Mouse (Mus musculus): ENCODE measurements at regions not wholly inside any gene's neighbourhood (a gene's known extent, or its start where the extent isn't known, plus 50 kb on each side); places are given as distances from the start of the nearest gene placed in this dataset.

GRCm38 (mm10) chr10:44685215-44685614 is 156.9 kb upstream of the Prdm1 start:
- Histone ChIP-seq H3K36me3 (ENCODE audit: control insufficient read depth, insufficient read depth, low read length) (no peaks in the 10 kb centered on the region), H3K4me3 (ENCODE audit: low read length) (no peak overlapping the region), H3K4me1 (replicated peaks; ENCODE audit: control insufficient read depth, insufficient read depth, low read length) (no peaks in the 10 kb centered on the region), H3K27ac (ENCODE audit: low read length) (no peak overlapping the region), H3K4me2 (ENCODE audit: low read depth, low read length) (no peak overlapping the region), H3K27me3 (ENCODE audit: control insufficient read depth, insufficient read depth, low read depth, low read length) (no peaks in the 10 kb centered on the region), H3K9ac (ENCODE audit: low read length) (no peak overlapping the region), H3K9me3 (ENCODE audit: control insufficient read depth, low read length) (no peaks in the 10 kb centered on the region)
- WGBS: 40% methylated on average over 3 of the region's 3 CpGs
- ATAC-seq (ENCODE audit: low read depth): no peak

GRCm38 (mm10) chr10:44676506-44676905 is 148.2 kb upstream of the Prdm1 start:
- H3K4me3 ChIP-seq (ENCODE audit: low read length): no peak overlapping the region
- no peaks in the 10 kb centered on the region for H3K27me3 ChIP-seq (ENCODE audit: control insufficient read depth, insufficient read depth, low read depth, low read length)
- no peak overlapping the region for H3K27ac ChIP-seq (ENCODE audit: low read length)
- H3K4me1 ChIP-seq (replicated peaks; ENCODE audit: control insufficient read depth, insufficient read depth, low read length): no peaks in the 10 kb centered on the region
- H3K4me2 ChIP-seq (ENCODE audit: low read depth, low read length): no peak overlapping the region
- ATAC-seq (ENCODE audit: low read depth): no peak
- WGBS: 85% methylated on average over 3 of the region's 3 CpGs
- no peaks in the 10 kb centered on the region for H3K36me3 ChIP-seq (ENCODE audit: control insufficient read depth, insufficient read depth, low read length)
- no peak overlapping the region for H3K9ac ChIP-seq (ENCODE audit: low read length)
- H3K9me3 ChIP-seq (ENCODE audit: control insufficient read depth, low read length): no peaks in the 10 kb centered on the region

GRCm38 (mm10) chr10:44665509-44666144 is 137.3 kb upstream of the Prdm1 start:
- ATAC-seq (ENCODE audit: low read depth): no peak
- no peak overlapping the region for H3K9ac ChIP-seq (ENCODE audit: low read length)
- H3K27me3 ChIP-seq (ENCODE audit: control insufficient read depth, insufficient read depth, low read depth, low read length): no peaks in the 10 kb centered on the region
- 76% methylated on average over 4 of the region's 4 CpGs for WGBS
- no peaks in the 10 kb centered on the region for H3K36me3 ChIP-seq (ENCODE audit: control insufficient read depth, insufficient read depth, low read length)
- no peak overlapping the region for H3K4me3 ChIP-seq (ENCODE audit: low read length)
- H3K9me3 ChIP-seq (ENCODE audit: control insufficient read depth, low read length): no peaks in the 10 kb centered on the region
- H3K4me1 ChIP-seq (replicated peaks; ENCODE audit: control insufficient read depth, insufficient read depth, low read length): no peaks in the 10 kb centered on the region
- H3K27ac ChIP-seq (ENCODE audit: low read length): no peak overlapping the region
- no peak overlapping the region for H3K4me2 ChIP-seq (ENCODE audit: low read depth, low read length)

GRCm38 (mm10) chr10:44659499-44659898 is 131.2 kb upstream of the Prdm1 start:
- H3K9ac ChIP-seq (ENCODE audit: low read length): no peak overlapping the region
- H3K4me3 ChIP-seq (ENCODE audit: low read length): no peak overlapping the region
- H3K9me3 ChIP-seq (ENCODE audit: control insufficient read depth, low read length): no peaks in the 10 kb centered on the region
- no peak overlapping the region for H3K4me2 ChIP-seq (ENCODE audit: low read depth, low read length)
- no peak for ATAC-seq (ENCODE audit: low read depth)
- no peaks in the 10 kb centered on the region for H3K27me3 ChIP-seq (ENCODE audit: control insufficient read depth, insufficient read depth, low read depth, low read length)
- 69% methylated on average over 3 of the region's 3 CpGs for WGBS
- H3K4me1 ChIP-seq (replicated peaks; ENCODE audit: control insufficient read depth, insufficient read depth, low read length): no peaks in the 10 kb centered on the region
- H3K36me3 ChIP-seq (ENCODE audit: control insufficient read depth, insufficient read depth, low read length): no peaks in the 10 kb centered on the region
- H3K27ac ChIP-seq (ENCODE audit: low read length): no peak overlapping the region

GRCm38 (mm10) chr10:44653761-44654160 is 125.5 kb upstream of the Prdm1 start:
- Histone ChIP-seq H3K36me3 (ENCODE audit: control insufficient read depth, insufficient read depth, low read length) (no peaks in the 10 kb centered on the region), H3K27me3 (ENCODE audit: control insufficient read depth, insufficient read depth, low read depth, low read length) (no peaks in the 10 kb centered on the region), H3K4me3 (ENCODE audit: low read length) (no peak overlapping the region), H3K27ac (ENCODE audit: low read length) (no peak overlapping the region), H3K9me3 (ENCODE audit: control insufficient read depth, low read length) (no peaks in the 10 kb centered on the region), H3K4me1 (replicated peaks; ENCODE audit: control insufficient read depth, insufficient read depth, low read length) (no peaks in the 10 kb centered on the region), H3K9ac (ENCODE audit: low read length) (no peak overlapping the region), H3K4me2 (ENCODE audit: low read depth, low read length) (no peak overlapping the region)
- 48% methylated on average over 5 of the region's 5 CpGs for WGBS
- ATAC-seq (ENCODE audit: low read depth): peak; percentile 73

GRCm38 (mm10) chr10:44647021-44647420 is 118.7 kb upstream of the Prdm1 start:
- ATAC-seq (ENCODE audit: low read depth): peak; percentile 90
- Histone ChIP-seq H3K36me3 (ENCODE audit: control insufficient read depth, insufficient read depth, low read length) (no peaks in the 10 kb centered on the region), H3K4me2 (ENCODE audit: low read depth, low read length) (no peak overlapping the region), H3K9me3 (ENCODE audit: control insufficient read depth, low read length) (no peaks in the 10 kb centered on the region), H3K9ac (ENCODE audit: low read length) (no peak overlapping the region), H3K27ac (ENCODE audit: low read length) (peak overlapping the region; percentile 67), H3K4me3 (ENCODE audit: low read length) (no peak overlapping the region), H3K27me3 (ENCODE audit: control insufficient read depth, insufficient read depth, low read depth, low read length) (no peaks in the 10 kb centered on the region), H3K4me1 (replicated peaks; ENCODE audit: control insufficient read depth, insufficient read depth, low read length) (0 out of 2 replicates have a peak, but pooled peaks cover 4% of the 10 kb centered on the region)
- 11% methylated on average over 5 of the region's 5 CpGs for WGBS

GRCm38 (mm10) chr10:44646615-44647014 is 118.3 kb upstream of the Prdm1 start:
- Histone ChIP-seq H3K4me2 (ENCODE audit: low read depth, low read length) (no peak overlapping the region), H3K9ac (ENCODE audit: low read length) (no peak overlapping the region), H3K27me3 (ENCODE audit: control insufficient read depth, insufficient read depth, low read depth, low read length) (no peaks in the 10 kb centered on the region), H3K4me3 (ENCODE audit: low read length) (no peak overlapping the region), H3K9me3 (ENCODE audit: control insufficient read depth, low read length) (no peaks in the 10 kb centered on the region), H3K4me1 (replicated peaks; ENCODE audit: control insufficient read depth, insufficient read depth, low read length) (0 out of 2 replicates have a peak, but pooled peaks cover 4% of the 10 kb centered on the region), H3K36me3 (ENCODE audit: control insufficient read depth, insufficient read depth, low read length) (no peaks in the 10 kb centered on the region), H3K27ac (ENCODE audit: low read length) (no peak overlapping the region; the same call in 1 of the 2 replicates)
- ATAC-seq (ENCODE audit: low read depth): peak; percentile 31; the same call in 1 of the 2 replicates
- 59% methylated on average over 5 of the region's 5 CpGs for WGBS

GRCm38 (mm10) chr10:44641616-44642015 is 113.3 kb upstream of the Prdm1 start:
- no peak overlapping the region for H3K4me3 ChIP-seq (ENCODE audit: low read length)
- no peaks in the 10 kb centered on the region for H3K36me3 ChIP-seq (ENCODE audit: control insufficient read depth, insufficient read depth, low read length)
- H3K27me3 ChIP-seq (ENCODE audit: control insufficient read depth, insufficient read depth, low read depth, low read length): no peaks in the 10 kb centered on the region
- no peak overlapping the region for H3K27ac ChIP-seq (ENCODE audit: low read length)
- no peaks in the 10 kb centered on the region for H3K9me3 ChIP-seq (ENCODE audit: control insufficient read depth, low read length)
- H3K4me1 ChIP-seq (replicated peaks; ENCODE audit: control insufficient read depth, insufficient read depth, low read length): no peaks in the 10 kb centered on the region
- H3K4me2 ChIP-seq (ENCODE audit: low read depth, low read length): no peak overlapping the region
- H3K9ac ChIP-seq (ENCODE audit: low read length): no peak overlapping the region
- no peak for ATAC-seq (ENCODE audit: low read depth)
- 89% methylated on average over 2 of the region's 2 CpGs for WGBS

- 93% methylated on average over 8 of the region's 8 CpGs for WGBS
- Histone ChIP-seq H3K27me3 (ENCODE audit: control insufficient read depth, insufficient read depth, low read depth, low read length) (no peaks in the 10 kb centered on the region), H3K27ac (ENCODE audit: low read length) (no peak overlapping the region), H3K36me3 (ENCODE audit: control insufficient read depth, insufficient read depth, low read length) (no peaks in the 10 kb centered on the region), H3K9ac (ENCODE audit: low read length) (no peak overlapping the region), H3K4me2 (ENCODE audit: low read depth, low read length) (no peak overlapping the region), H3K9me3 (ENCODE audit: control insufficient read depth, low read length) (no peaks in the 10 kb centered on the region), H3K4me1 (replicated peaks; ENCODE audit: control insufficient read depth, insufficient read depth, low read length) (no peaks in the 10 kb centered on the region), H3K4me3 (ENCODE audit: low read length) (no peak overlapping the region)
- ATAC-seq (ENCODE audit: low read depth): no peak
Observed at GRCm38 (mm10) chr10:44640620-44641019, 112.3 kb upstream of the Prdm1 start.

- Histone ChIP-seq H3K27me3 (ENCODE audit: control insufficient read depth, insufficient read depth, low read depth, low read length) (no peaks in the 10 kb centered on the region), H3K4me1 (replicated peaks; ENCODE audit: control insufficient read depth, insufficient read depth, low read length) (no peaks in the 10 kb centered on the region), H3K36me3 (ENCODE audit: control insufficient read depth, insufficient read depth, low read length) (no peaks in the 10 kb centered on the region), H3K9me3 (ENCODE audit: control insufficient read depth, low read length) (no peaks in the 10 kb centered on the region), H3K4me2 (ENCODE audit: low read depth, low read length) (no peak overlapping the region), H3K9ac (ENCODE audit: low read length) (no peak overlapping the region), H3K4me3 (ENCODE audit: low read length) (no peak overlapping the region), H3K27ac (ENCODE audit: low read length) (no peak overlapping the region)
- no peak for ATAC-seq (ENCODE audit: low read depth)
- 81% methylated on average over 2 of the region's 2 CpGs for WGBS
Observed at GRCm38 (mm10) chr10:44638678-44639077, 110.4 kb upstream of the Prdm1 start.

Data from lung, embryonic 16.5 days (tissue).